In the genomic region with DNA sequence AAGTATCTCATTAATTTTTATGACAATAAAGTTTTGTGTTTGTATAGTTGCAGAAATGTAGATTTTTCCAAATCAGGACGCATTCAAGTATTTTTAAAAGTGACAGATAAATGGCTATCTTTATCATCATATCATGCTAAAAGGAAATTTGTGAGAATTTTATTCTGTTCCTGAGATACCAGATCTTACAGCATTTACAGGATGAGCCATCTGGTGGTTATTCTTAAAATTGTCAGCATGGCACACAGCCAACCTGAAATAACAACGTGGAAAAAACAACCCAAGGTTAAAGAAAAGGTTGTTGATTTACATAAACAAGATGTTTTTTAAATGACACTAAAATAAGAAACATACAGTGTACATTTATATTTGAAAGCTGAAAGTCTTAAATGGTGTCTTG, we compare ENCODE assay signal across 9 mouse cellular contexts.
A peak's percentile ranks its signal among the peaks of the same experiment; 100 is the strongest.
DNase-seq lines count a peak whose midpoint lies in the region; ATAC-seq and TF ChIP-seq lines count a peak whose summit lies in the region.
"Had no signal": no experiment of that assay in that cellular context is flagged by ENCODE, and none has a peak within 500 bp of the region (broad histone marks: within the 10 kb centered on the region; RNA-seq: fewer than 3 reads in every experiment).

No protein-coding gene starts in this region.

- TF ChIP-seq CTCF in liver, adult 2 months (IDR thresholded peaks at IDR 0.05; ENCODE audit: low read depth, low read length): no peak
- no peak for TF ChIP-seq CTCF in liver, postnatal 0 days (IDR thresholded peaks at IDR 0.05; ENCODE audit: low read depth)

- ATAC-seq in liver, postnatal 0 days: no peak

- peak; percentile 14 for DNase-seq in gastrocnemius, postnatal 10 days
- no peak for DNase-seq in gastrocnemius, postnatal 4 days (ENCODE audit: low spot score in 2 of 2)
- peak; percentile 0 for DNase-seq in liver, adult 2 months (ENCODE audit: extremely low read depth, low read depth, low spot score)
- no peak for DNase-seq in liver, postnatal 0 days
- DNase-seq in adipocyte (ENCODE audit: low spot score) (peak; percentile 75), liver (no peak)
- DNase-seq in kidney, postnatal 36 days: peak; percentile 1 to 45
- no peak for DNase-seq in ovary, postnatal 36 days (ENCODE audit: low spot score)

- no peak for TF ChIP-seq EP300 in liver, postnatal 0 days (IDR thresholded peaks at IDR 0.05; ENCODE audit: low read depth)

- no peak overlapping the region for H3K9ac ChIP-seq in liver, adult 2 months (ENCODE audit: low read depth, low read length)
- no peak overlapping the region for H3K9ac ChIP-seq in liver, postnatal 0 days (replicated peaks)
- H3K9ac ChIP-seq: forebrain, embryonic 15.5 days had no signal

- WGBS in liver, adult 2 months: 40% methylated on average over 2 of the region's 2 CpGs
- WGBS in liver, postnatal 0 days (ENCODE audit: insufficient replicate concordance): 39% methylated on average over 2 of the region's 2 CpGs

- no peak overlapping the region for H3K27ac ChIP-seq in liver, adult 2 months (replicated peaks; ENCODE audit: insufficient read depth, low read depth, low read length)
- H3K27ac ChIP-seq in liver, postnatal 0 days (ENCODE audit: low read depth): no peak overlapping the region
- H3K27ac ChIP-seq: forebrain, embryonic 15.5 days had no signal

- H3K9me3 ChIP-seq in liver, postnatal 0 days (ENCODE audit: low read length): no peaks in the 10 kb centered on the region
- H3K9me3 ChIP-seq: forebrain, embryonic 15.5 days had no signal

- no peaks in the 10 kb centered on the region for H3K36me3 ChIP-seq in liver, adult 2 months (ENCODE audit: control insufficient read depth, insufficient read depth, low read length)
- no peaks in the 10 kb centered on the region for H3K36me3 ChIP-seq in liver, postnatal 0 days (replicated peaks; ENCODE audit: insufficient read depth, low read length)
- H3K36me3 ChIP-seq: forebrain, embryonic 15.5 days had no signal

- no peak overlapping the region for H3K4me2 ChIP-seq in liver, postnatal 0 days (ENCODE audit: low read depth, low read length)
- H3K4me2 ChIP-seq: forebrain, embryonic 15.5 days had no signal

- no peak overlapping the region for H3K4me3 ChIP-seq in liver, adult 2 months (ENCODE audit: insufficient read depth, low read depth, low read length)
- no peak overlapping the region for H3K4me3 ChIP-seq in liver, postnatal 0 days (ENCODE audit: low read depth, low read length)
- H3K4me3 ChIP-seq: forebrain, embryonic 15.5 days had no signal

- H3K4me1 ChIP-seq in liver, adult 2 months (ENCODE audit: control insufficient read depth, insufficient read depth, low read length): no peaks in the 10 kb centered on the region
- H3K4me1 ChIP-seq in liver, postnatal 0 days (ENCODE audit: insufficient read depth): no peaks in the 10 kb centered on the region

- no peaks in the 10 kb centered on the region for H3K79me2 ChIP-seq in liver, adult 2 months (ENCODE audit: control insufficient read depth, insufficient read depth, low read length)

- no peaks in the 10 kb centered on the region for H3K27me3 ChIP-seq in liver, adult 2 months (ENCODE audit: control insufficient read depth, insufficient read depth, low read length)
- H3K27me3 ChIP-seq in liver, postnatal 0 days (ENCODE audit: insufficient read depth, low read length): no peaks in the 10 kb centered on the region
- H3K27me3 ChIP-seq: forebrain, embryonic 15.5 days had no signal

- TF ChIP-seq POLR2A in liver, adult 2 months (IDR thresholded peaks at IDR 0.05; ENCODE audit: extremely low read depth, insufficient read depth, low read length): no peak

Comparison
In these comparisons a context has a peak if more than half of its experiments do, and no peak if none do; other contexts are left out.
1. DNase-seq: peak in gastrocnemius, postnatal 10 days (single experiment), liver, adult 2 months (single experiment), adipocyte (single experiment) and kidney, postnatal 36 days (2 of 2); none in gastrocnemius, postnatal 4 days (0 of 2), liver, postnatal 0 days (single experiment), liver (single experiment) and ovary, postnatal 36 days (single experiment).